Mouse (Mus musculus) small intestine, adult 2 months (tissue): ENCODE data around the gene Hoxc10. TPM values are rescaled to one million over a fixed set of nuclear protein-coding genes. Genes with fewer than 3 reads are reported as not detected.

Experiments
- H3K27ac ChIP-seq: fragments of 200-500 bp; 2 replicates; pipeline ENCODE4 v1.5.1; 2012; ENCODE audit warnings: low read depth, low read length, control low read depth, inconsistent platforms; ENCODE audit not compliant: insufficient read depth
- H3K27me3 ChIP-seq: fragments of 200-500 bp; 2 replicates; pipeline ENCODE4 v1.6.1; 2012; ENCODE audit warnings: mild to moderate bottlenecking, moderate library complexity, low read length, inconsistent platforms; ENCODE audit not compliant: control insufficient read depth, insufficient read depth
- H3K36me3 ChIP-seq: fragments of 200-500 bp; 2 replicates; pipeline ENCODE4 v1.6.1; 2012; ENCODE audit warnings: mild to moderate bottlenecking, low read length, control low read depth, inconsistent platforms; ENCODE audit not compliant: control insufficient read depth, insufficient read depth
- H3K4me1 ChIP-seq: fragments of 200-500 bp; 2 replicates; pipeline ENCODE4 v1.6.1; 2012; ENCODE audit warnings: low read length, inconsistent platforms, mixed read lengths; ENCODE audit not compliant: control insufficient read depth, insufficient read depth, insufficient read length
- H3K4me3 ChIP-seq: fragments of 200-500 bp; 2 replicates; pipeline ENCODE4 v1.5.1; 2012; ENCODE audit warnings: low read depth, mild to moderate bottlenecking, control low read depth, inconsistent platforms, low read length, moderate library complexity
- CTCF ChIP-seq: fragments of 200-500 bp; IDR thresholded peaks from 2 replicates; pipeline ENCODE4 v1.5.1; 2012; ENCODE audit warnings: low read depth, mild to moderate bottlenecking, control low read depth, inconsistent platforms, low read length, moderate library complexity, mixed read lengths; ENCODE audit not compliant: insufficient replicate concordance, insufficient read length; ENCODE audit errors: extremely low read depth
- POLR2A ChIP-seq: fragments of 200-500 bp; IDR thresholded peaks from 2 replicates; pipeline ENCODE4 v1.6.1; 2012; ENCODE audit warnings: low read depth, mild to moderate bottlenecking, control low read depth, inconsistent platforms, low read length, moderate library complexity
- WGBS: fragments of 180-500 bp; shearing (Covaris S2); methylation state at CpG from one replicate; pipeline ENCODE4 v1.1.7; 2018; 5-methylcytosine and 5-hydroxymethylcytosine counted together
- polyA plus RNA-seq: library from polyadenylated mRNA; depleted of rRNA; stranded (reverse); fragments of >200 nt; gene quantifications from 2 replicates; pipeline ENCODE4 v1.2.3, GENCODE M21; 2012

Hoxc10 gene
- polyA plus RNA-seq, 1 experiment: not detected

- H3K27me3 ChIP-seq: peaks cover 84% of the 10 kb centered on the region
- WGBS: 12% methylated on average over 10 of the region's 10 CpGs
- no peak overlapping the region for H3K4me3 ChIP-seq
- H3K36me3 ChIP-seq: no peaks in the 10 kb centered on the region
- no peak overlapping the region for H3K27ac ChIP-seq
- peaks cover 6% of the 10 kb centered on the region for H3K4me1 ChIP-seq
- TF ChIP-seq CTCF: no peak
- no peak for TF ChIP-seq POLR2A
Measured at GRCm38 (mm10) chr15:102984521-102984920, 17.9 kb downstream of the Hoxc10 start.

GRCm38 (mm10) chr15:102984925-102985324 lies 18.3 kb downstream of the Hoxc10 start:
- Histone ChIP-seq H3K4me3 (no peak overlapping the region), H3K27ac (no peak overlapping the region), H3K36me3 (no peaks in the 10 kb centered on the region), H3K4me1 (peaks cover 6% of the 10 kb centered on the region), H3K27me3 (peaks cover 84% of the 10 kb centered on the region)
- WGBS: 30% methylated on average over 3 of the region's 3 CpGs
- TF ChIP-seq POLR2A: no peak
- no peak for TF ChIP-seq CTCF

- Histone ChIP-seq H3K36me3 (no peaks in the 10 kb centered on the region), H3K4me1 (no peaks in the 10 kb centered on the region), H3K27ac (no peak overlapping the region), H3K4me3 (no peak overlapping the region), H3K27me3 (peaks cover 83% of the 10 kb centered on the region)
- WGBS: 5% methylated on average over 21 of the region's 21 CpGs
- TF ChIP-seq POLR2A (no peak), CTCF (peak; percentile 93)
Measured at GRCm38 (mm10) chr15:102987124-102987833, 20.7 kb downstream of the Hoxc10 start.

DNA sequence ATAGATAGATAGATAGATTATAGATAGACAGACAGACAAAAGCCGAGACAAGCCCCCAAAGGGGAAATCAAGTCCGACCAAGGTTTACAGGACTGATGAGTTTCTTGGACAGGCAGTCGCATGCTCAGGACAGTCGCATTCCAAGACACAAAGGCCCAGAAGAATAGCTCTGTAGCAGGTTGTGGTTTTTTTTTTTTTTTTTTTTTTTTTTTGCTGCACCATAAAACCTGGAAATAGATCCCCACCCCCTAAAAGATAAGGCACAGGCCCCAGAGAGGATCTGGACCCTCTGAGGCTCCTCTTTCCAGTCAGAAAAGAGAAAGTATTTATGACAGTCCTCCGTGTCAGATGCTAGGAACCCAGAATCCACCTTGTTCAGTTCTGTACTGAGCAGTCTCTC lies 21.5 kb downstream of the Hoxc10 start:
- Histone ChIP-seq H3K4me1 (no peaks in the 10 kb centered on the region), H3K36me3 (no peaks in the 10 kb centered on the region), H3K27ac (no peak overlapping the region), H3K4me3 (no peak overlapping the region), H3K27me3 (peaks cover 79% of the 10 kb centered on the region)
- TF ChIP-seq POLR2A: no peak
- no peak for TF ChIP-seq CTCF
- 31% methylated on average over 5 of the region's 5 CpGs for WGBS

DNA sequence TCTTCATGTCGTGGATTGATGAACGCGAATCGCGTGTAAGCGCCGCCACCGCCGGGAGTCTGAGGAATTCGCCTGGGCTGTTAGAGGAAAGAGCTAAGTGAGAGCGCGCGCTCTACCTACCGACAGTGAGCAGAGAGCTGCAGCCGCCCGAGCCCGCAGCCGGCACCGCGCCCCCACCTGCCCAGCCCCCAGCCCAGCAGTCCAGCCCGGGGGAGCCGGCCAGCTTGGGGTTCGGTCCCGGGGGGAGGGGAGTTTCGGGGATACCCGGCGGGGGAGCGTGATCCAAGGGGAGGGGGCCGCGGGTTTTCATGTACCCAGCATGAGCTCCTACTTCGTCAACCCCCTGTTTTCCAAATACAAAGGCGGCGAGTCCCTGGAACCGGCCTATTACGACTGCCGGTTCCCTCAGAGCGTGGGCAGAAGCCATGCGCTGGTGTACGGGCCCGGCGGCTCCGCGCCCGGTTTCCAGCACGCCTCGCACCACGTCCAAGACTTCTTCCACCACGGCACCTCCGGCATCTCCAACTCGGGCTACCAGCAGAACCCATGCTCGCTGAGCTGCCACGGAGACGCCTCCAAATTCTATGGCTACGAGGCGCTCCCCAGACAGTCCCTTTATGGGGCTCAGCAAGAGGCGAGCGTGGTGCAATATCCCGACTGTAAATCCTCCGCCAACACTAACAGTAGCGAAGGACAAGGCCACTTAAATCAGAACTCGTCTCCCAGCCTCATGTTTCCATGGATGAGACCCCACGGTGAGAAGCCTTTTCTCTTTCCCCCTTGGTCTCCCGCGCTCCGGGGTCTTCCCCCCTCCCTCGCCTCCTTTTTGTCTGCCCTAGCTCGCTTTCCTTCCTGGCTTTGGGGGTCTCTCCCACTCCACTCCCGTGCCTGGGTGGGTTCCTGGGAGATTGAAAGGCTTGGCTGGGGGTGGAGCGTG lies 24.1 kb downstream of the Hoxc10 start, which contains the start of gene Hoxc8:
Gene Hoxc8, plus strand, starts transcription at position 147 of the 937 bp plus-strand sequence.
- TF ChIP-seq CTCF: no peak
- TF ChIP-seq POLR2A: no peak
- Histone ChIP-seq H3K4me1 (no peaks in the 10 kb centered on the region), H3K4me3 (peak within 1 kb of the TSS; percentile 46), H3K36me3 (no peaks in the 10 kb centered on the region), H3K27me3 (peaks cover 73% of the 10 kb centered on the region), H3K27ac (no peak within 1 kb of the TSS; the same call in 1 of the 2 replicates)
- WGBS: 4% methylated on average over 69 of the region's 69 CpGs

DNA sequence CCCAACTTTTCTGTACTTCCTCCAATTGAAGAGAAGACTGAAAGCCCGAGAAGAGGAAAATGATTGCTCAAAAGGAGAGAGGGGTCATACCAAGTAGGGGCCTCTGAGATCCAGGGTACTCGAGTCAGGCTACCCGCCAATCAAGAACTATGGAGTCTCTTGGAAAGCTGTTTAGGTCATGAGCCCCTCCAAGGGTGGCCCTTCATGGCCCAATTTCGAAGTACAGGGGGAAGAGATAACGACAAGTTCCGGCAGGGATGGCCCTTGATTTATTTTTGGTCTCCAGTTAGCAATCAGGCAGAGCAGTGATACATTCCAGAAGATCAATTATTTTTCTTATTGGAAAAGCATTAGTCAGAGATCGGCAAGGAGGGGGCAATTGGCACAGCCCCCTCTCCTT lies 25.2 kb downstream of the Hoxc10 start:
- H3K36me3 ChIP-seq: no peaks in the 10 kb centered on the region
- TF ChIP-seq POLR2A: no peak
- TF ChIP-seq CTCF: no peak
- no peaks in the 10 kb centered on the region for H3K4me1 ChIP-seq
- H3K4me3 ChIP-seq: peak overlapping the region; percentile 3; the same call in 1 of the 2 replicates
- no peak overlapping the region; the same call in 1 of the 2 replicates for H3K27ac ChIP-seq
- WGBS: 9% methylated on average over 7 of the region's 7 CpGs
- peaks cover 72% of the 10 kb centered on the region for H3K27me3 ChIP-seq

DNA sequence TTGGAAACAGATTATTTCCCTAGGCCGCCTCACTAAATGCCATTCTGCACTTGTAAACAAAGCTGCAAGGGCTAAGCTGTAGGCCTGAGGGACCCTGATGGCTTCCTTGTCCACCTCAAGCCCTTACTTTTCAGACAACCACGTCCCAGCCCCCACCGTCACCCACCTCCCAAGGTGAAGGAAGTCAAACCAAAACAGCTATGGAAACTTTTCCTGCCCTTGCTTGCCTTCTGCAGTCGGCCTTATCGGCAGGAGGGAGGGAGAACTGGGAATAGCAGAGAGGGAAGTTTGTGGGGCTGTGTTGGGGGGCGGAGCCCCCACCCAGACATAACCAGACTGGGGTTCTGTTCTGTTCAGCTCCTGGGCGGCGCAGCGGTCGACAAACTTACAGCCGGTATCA lies 25.6 kb downstream of the Hoxc10 start:
- H3K36me3 ChIP-seq: no peaks in the 10 kb centered on the region
- H3K27me3 ChIP-seq: peaks cover 72% of the 10 kb centered on the region
- H3K4me1 ChIP-seq: no peaks in the 10 kb centered on the region
- TF ChIP-seq CTCF: no peak
- no peak for TF ChIP-seq POLR2A
- peak overlapping the region; percentile 27; the same call in 1 of the 2 replicates for H3K4me3 ChIP-seq
- WGBS: 6% methylated on average over 11 of the region's 11 CpGs
- no peak overlapping the region; the same call in 1 of the 2 replicates for H3K27ac ChIP-seq
